Mouse (Mus musculus) right cerebral cortex, postnatal 25 days (tissue): ENCODE measurements around the gene Crlf2.

ENCODE experiments used
- DNase-seq: peaks from one replicate; pipeline ENCODE4 v3.0.0; 2022

Gene Crlf2

GRCm38 (mm10) chr5:109547112-109547511, 11.7 kb downstream of the Crlf2 start:
- no peak for DNase-seq

GRCm38 (mm10) chr5:109509679-109510078, 49.1 kb downstream of the Crlf2 start:
- DNase-seq, result no peak

- DNase-seq, result peak; percentile 4
These were observed 52.1 kb downstream of the Crlf2 start for GRCm38 (mm10) chr5:109506729-109507128.
